Mouse (Mus musculus) liver, postnatal 0 days (tissue): Measurements from ENCODE around the gene Ate1.

ENCODE experiments used
- CTCF ChIP-seq: sonication (generic); IDR thresholded peaks from 2 replicates; pipeline ENCODE4 v1.5.1; 2016; ENCODE audit warnings: antibody characterized with exemption, low read depth
- EP300 ChIP-seq: IDR thresholded peaks from 2 replicates; pipeline ENCODE4 v1.6.1; 2016; ENCODE audit warnings: antibody characterized with exemption, low read depth, mild to moderate bottlenecking

DNA sequence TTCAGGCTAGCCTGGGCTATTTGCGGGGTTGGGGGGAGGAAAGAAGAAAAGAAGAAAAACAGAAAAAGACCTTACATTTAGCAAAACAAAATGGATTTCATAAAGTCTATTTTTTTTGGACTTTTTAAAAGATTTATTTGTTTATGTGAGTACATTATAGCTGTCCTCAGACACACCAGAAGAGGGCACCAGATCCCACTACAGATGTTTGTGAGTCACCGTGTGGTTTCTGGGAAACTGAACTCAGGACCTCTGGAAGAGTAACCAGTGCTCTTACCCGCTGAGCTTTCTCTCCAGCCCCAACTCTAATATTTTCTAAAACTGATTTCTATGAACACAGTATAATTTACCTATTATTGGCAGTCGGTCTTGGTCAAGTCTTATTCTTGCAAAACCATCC, 15.0 kb upstream of the Ate1 start:
- peak; percentile 15; the same call in 1 of the 2 replicates for TF ChIP-seq CTCF
- no peak for TF ChIP-seq EP300
